Mouse (Mus musculus) intestine, postnatal 0 days (tissue): ENCODE results near the gene Gm3043. TPM values are rescaled to one million over a fixed set of nuclear protein-coding genes. Genes with fewer than 3 reads are reported as not detected.
"Not testable (repeated sequence)": the region's sequence is repeated elsewhere in the genome, so short reads cannot be mapped to it uniquely, and the experiment has no call there.

Experiments used
- ATAC-seq: fragments of 200-750 bp; cut with Nextera tagmentation; 2 replicates; pipeline ENCODE4 v1.8.0; 2017; ENCODE audit warnings: mild to moderate bottlenecking, moderate TSS enrichment, moderate library complexity
- H3K27ac ChIP-seq: fragments of 300-500 bp; sonication (generic); 2 replicates; pipeline ENCODE4 v1.5.1; 2014; ENCODE audit warnings: mild to moderate bottlenecking, low read depth, low read length, moderate library complexity
- H3K27me3 ChIP-seq: fragments of 300-500 bp; sonication (generic); replicated peaks from 2 replicates; pipeline ENCODE4 v1.6.1; 2014; ENCODE audit warnings: low read length, mixed read lengths; ENCODE audit not compliant: control insufficient read depth, insufficient read depth
- H3K36me3 ChIP-seq: fragments of 300-500 bp; sonication (generic); 2 replicates; pipeline ENCODE4 v1.6.1; 2014; ENCODE audit warnings: mild to moderate bottlenecking, moderate library complexity; ENCODE audit not compliant: control insufficient read depth, insufficient read depth
- H3K4me1 ChIP-seq: fragments of 300-500 bp; sonication (generic); replicated peaks from 2 replicates; pipeline ENCODE4 v1.6.1; 2014; ENCODE audit warnings: antibody characterized with exemption, low read length, mixed read lengths; ENCODE audit not compliant: control insufficient read depth, insufficient read depth
- H3K4me2 ChIP-seq: fragments of 300-500 bp; sonication (generic); replicated peaks from 2 replicates; pipeline ENCODE4 v1.6.1; 2014; ENCODE audit warnings: low read depth, mild to moderate bottlenecking, moderate library complexity
- H3K4me3 ChIP-seq: fragments of 300-500 bp; sonication (generic); 2 replicates; pipeline ENCODE4 v1.5.1; 2014; ENCODE audit warnings: low read depth, low read length
- H3K9ac ChIP-seq: fragments of 300-500 bp; sonication (generic); 2 replicates; pipeline ENCODE4 v1.6.1; 2014; ENCODE audit warnings: mild to moderate bottlenecking, low read depth, low read length
- H3K9me3 ChIP-seq: fragments of 300-500 bp; sonication (generic); 2 replicates; pipeline ENCODE4 v1.6.1; 2016; ENCODE audit warnings: mixed run types; ENCODE audit not compliant: control insufficient read depth
- whole genome bisulfite sequencing: fragments of 180-500 bp; shearing (Covaris S2); extraction: QIAGEN DNeasy Blood & Tissue Kit; methylation state at CpG from one replicate; pipeline ENCODE4 v1.1.7; 2014; 5-methylcytosine and 5-hydroxymethylcytosine counted together
- polyA plus RNA-seq: library from polyadenylated mRNA; unstranded; fragments of >200 nt; fragmentation: Nextera tagmentation; extraction: Ambion mirVana; gene quantifications from 2 replicates; pipeline ENCODE4 v1.2.1, GENCODE M21; 2015

Gene Gm3043
- not detected in 2 replicates for polyA plus RNA-seq

- not testable (repeated sequence) for H3K36me3 ChIP-seq, H3K4me2 ChIP-seq, H3K9me3 ChIP-seq, H3K4me1 ChIP-seq, H3K27me3 ChIP-seq, ATAC-seq, H3K9ac ChIP-seq, H3K27ac ChIP-seq, H3K4me3 ChIP-seq
- WGBS, result no CpG with 5 or more reads among the region's 3 CpGs
Measured at GRCm38 (mm10) chr14:3688483-3688882, at the start of gene Gm3043. Gene Gm3043 (plus strand): TSS chr14:3688783.

- H3K27ac ChIP-seq, H3K9ac ChIP-seq, ATAC-seq, H3K36me3 ChIP-seq, H3K4me2 ChIP-seq, H3K9me3 ChIP-seq, H3K4me3 ChIP-seq, H3K4me1 ChIP-seq, H3K27me3 ChIP-seq: not testable (repeated sequence)
- no CpG with 5 or more reads among the region's 32 CpGs for WGBS
Measured at GRCm38 (mm10) chr14:3651730-3652129, 36.9 kb upstream of the Gm3043 start, which contains the start of gene Gm3020. Gene Gm3020 (plus strand): TSS chr14:3652030.

Other genes starting within 250 kb of the Gm3043 start
- 0.09 TPM in 1 of 2 replicates, not detected in the other for gene Gm10408, start 239.4 kb upstream of the Gm3043 start, polyA plus RNA-seq
- not detected in 2 replicates for gene Gm3012, start 54.3 kb upstream of the Gm3043 start, polyA plus RNA-seq
- 0.09 and 0.12 TPM in 2 replicates for gene Gm3020, start 36.8 kb upstream of the Gm3043 start, polyA plus RNA-seq
- not detected in 2 replicates for gene Gm3002, start 121.3 kb downstream of the Gm3043 start, polyA plus RNA-seq
- gene Gm3033, start 157.5 kb downstream of the Gm3043 start, polyA plus RNA-seq, result 0.12 TPM in 1 of 2 replicates, not detected in the other
- gene Gm2916, start 195.4 kb downstream of the Gm3043 start, polyA plus RNA-seq, result not detected in 2 replicates
- gene Gm3029, start 243.0 kb downstream of the Gm3043 start, polyA plus RNA-seq, result not detected in 2 replicates